Mouse (Mus musculus) lung, postnatal 0 days (tissue): ENCODE measurements around the gene Ndufv1.

ENCODE experiments used
- CTCF ChIP-seq: IDR thresholded peaks from 2 replicates; pipeline ENCODE4 v1.5.1; 2016; ENCODE audit warnings: antibody characterized with exemption, mild to moderate bottlenecking
- EP300 ChIP-seq: IDR thresholded peaks from 2 replicates; pipeline ENCODE4 v1.6.1; 2016; ENCODE audit warnings: antibody characterized with exemption, mild to moderate bottlenecking, control low read depth

GRCm38 (mm10) chr19:3962469-3962868, 50.1 kb downstream of the Ndufv1 start:
- peak; percentile 53 for TF ChIP-seq CTCF
- TF ChIP-seq EP300, result no peak
